Mouse (Mus musculus): Measurements from ENCODE around the gene Gm20458. TPM values are rescaled to one million over a fixed set of nuclear protein-coding genes. Genes with fewer than 3 reads are reported as not detected.

Gene Gm20458
- polyA plus RNA-seq, 1 experiment = 2.4 TPM

DNA sequence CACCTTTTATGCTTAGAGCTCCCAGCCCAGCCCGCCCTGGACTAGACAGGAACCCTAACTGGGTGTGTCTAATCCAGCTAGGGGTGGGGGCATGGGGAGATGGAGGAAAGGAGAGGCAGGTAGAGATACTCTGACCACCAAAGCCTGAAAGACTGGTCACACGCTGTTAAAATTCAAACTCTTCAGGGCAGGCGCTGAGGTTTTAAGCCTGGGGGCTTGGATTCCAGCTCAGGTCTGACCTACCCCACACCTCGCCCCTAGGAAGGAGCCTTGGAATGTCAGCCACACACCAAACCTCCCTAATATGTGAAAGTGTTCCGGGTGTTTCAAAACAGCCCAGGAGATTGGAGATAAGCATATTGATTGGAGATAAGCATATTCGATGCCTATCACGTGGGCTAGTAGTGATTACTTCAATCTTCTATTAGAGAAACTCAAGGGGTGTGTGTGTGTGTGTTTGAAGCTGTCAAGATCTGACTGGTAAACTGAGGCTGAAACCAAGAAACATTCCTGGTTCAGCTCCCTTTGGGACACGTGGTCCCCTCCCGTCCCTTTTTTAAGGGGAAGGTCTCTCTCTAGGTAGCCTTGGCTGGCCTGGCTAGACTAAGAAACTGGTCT is 27.4 kb upstream of the Gm20458 start:
- Histone ChIP-seq H3K4me1 (peaks cover 16% of the 10 kb centered on the region), H3K9me3 (no peaks in the 10 kb centered on the region), H3K27me3 (replicated peaks) (peaks cover 90% of the 10 kb centered on the region), H3K36me3 (replicated peaks; ENCODE audit: low read length) (no peaks in the 10 kb centered on the region), H3K4me3 (replicated peaks) (no peak overlapping the region)
- TF ChIP-seq GATA1 (IDR thresholded peaks at IDR 0.05; ENCODE audit: borderline replicate concordance, low read length) (no peak), FLI1 (IDR thresholded peaks at IDR 0.05; ENCODE audit: low read length) (no peak)

DNA sequence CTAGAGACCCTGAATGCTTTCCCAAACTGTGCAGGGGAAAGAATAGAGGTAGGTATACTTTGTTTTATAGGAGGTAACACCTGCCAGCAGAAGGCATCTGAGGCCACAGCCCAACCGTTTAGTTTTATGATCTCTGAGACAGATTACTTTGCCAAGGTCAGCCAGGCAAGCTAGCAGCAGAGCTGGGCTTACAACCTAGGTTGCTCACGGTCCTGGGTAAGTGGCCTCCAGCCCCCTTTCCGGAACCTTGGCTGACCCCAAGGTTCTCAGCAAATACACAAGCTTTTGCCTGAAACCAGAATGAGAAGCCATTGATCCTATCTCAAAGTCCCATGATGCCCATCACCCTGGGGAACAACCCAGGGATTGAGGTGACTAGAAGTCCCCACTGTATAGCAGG is 26.1 kb upstream of the Gm20458 start:
- Histone ChIP-seq H3K4me1 (peaks cover 16% of the 10 kb centered on the region), H3K9me3 (no peaks in the 10 kb centered on the region), H3K4me3 (replicated peaks) (no peak overlapping the region), H3K27me3 (replicated peaks) (peaks cover 89% of the 10 kb centered on the region), H3K36me3 (replicated peaks; ENCODE audit: low read length) (no peaks in the 10 kb centered on the region)
- no peak for TF ChIP-seq FLI1 (IDR thresholded peaks at IDR 0.05; ENCODE audit: low read length)
- no peak for TF ChIP-seq GATA1 (IDR thresholded peaks at IDR 0.05; ENCODE audit: borderline replicate concordance, low read length)

DNA sequence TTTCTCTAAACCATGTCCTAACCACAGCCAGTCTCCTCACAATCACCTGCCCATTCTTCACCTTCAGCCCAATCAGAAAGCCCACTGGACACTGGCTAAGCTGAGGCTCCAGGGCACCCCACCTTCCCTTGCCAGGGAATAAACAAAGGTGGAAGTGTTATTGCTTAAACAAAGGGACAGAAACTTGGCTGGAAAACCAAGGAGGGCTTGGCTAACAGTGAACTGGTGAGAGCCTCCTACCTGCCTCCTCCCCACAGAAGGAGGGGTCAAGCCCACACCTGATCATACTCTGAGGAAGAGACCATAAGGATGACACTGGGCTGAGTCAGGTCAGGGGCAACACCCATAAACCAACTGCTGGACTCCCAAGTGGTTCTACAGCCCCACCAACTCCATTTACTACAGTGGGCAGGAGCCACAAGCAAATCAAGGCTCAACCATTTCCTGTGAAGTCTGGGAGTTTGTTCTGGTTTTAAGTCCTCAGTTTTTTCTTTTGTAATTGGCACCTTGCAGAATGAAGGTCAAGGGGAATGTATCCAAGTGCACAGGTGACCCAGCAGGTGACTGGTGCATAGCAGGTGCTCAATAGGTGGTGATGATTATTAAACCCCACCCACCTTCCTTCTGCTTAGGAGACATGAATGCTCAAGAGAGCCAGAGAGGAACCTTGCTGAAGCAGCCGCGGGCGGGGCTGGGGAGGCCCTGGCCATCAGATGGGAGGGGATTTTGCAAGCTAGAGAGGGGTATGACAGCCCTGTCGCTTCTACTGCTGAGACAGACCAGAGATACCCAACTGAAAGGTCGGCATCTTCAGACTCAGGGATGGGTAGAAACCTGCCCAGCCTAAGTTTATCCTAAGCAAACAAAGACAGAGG is 25.3 kb upstream of the Gm20458 start:
- Histone ChIP-seq H3K9me3 (no peaks in the 10 kb centered on the region), H3K4me1 (peaks cover 16% of the 10 kb centered on the region), H3K36me3 (replicated peaks; ENCODE audit: low read length) (no peaks in the 10 kb centered on the region), H3K4me3 (replicated peaks) (no peak overlapping the region), H3K27me3 (replicated peaks) (peaks cover 90% of the 10 kb centered on the region)
- TF ChIP-seq GATA1 (IDR thresholded peaks at IDR 0.05; ENCODE audit: borderline replicate concordance, low read length) = no peak

DNA sequence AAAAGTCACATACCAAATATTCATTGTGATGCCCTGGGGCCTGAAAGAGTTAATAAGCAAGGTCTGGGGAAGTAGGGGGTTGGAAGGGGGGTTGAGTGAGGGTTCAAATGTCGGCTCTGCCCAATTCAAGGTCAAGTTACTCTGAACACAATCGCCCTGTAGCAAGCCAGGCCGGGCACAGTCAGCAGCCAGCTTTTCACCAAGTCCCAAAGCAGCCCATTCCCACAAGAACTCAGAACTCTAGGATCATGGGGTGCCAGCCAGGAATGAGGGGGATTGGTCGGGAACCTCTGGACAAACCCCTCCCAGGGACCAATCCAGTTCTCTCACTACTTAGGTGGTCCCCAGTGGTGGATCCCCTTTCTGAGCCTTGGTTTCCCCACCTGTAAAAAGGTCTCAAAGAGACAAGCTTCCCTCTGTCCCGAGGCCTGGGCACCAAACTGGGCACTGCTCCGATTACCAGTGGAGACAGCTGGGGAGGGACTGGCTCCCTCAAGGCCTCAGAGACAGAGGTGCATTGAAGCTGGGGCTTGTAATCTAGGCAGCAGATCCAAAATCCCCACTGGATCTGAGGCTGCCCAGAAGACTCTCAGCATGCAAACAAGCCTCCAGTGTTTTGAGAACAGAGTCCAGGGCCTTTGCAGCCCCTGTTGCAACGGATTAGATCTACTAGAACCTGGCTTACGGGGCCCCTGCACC is 24.4 kb upstream of the Gm20458 start:
- H3K27me3 ChIP-seq (replicated peaks) = peaks cover 92% of the 10 kb centered on the region
- TF ChIP-seq FLI1 (IDR thresholded peaks at IDR 0.05; ENCODE audit: low read length) (no peak), GATA1 (IDR thresholded peaks at IDR 0.05; ENCODE audit: borderline replicate concordance, low read length) (no peak)
- H3K4me1 ChIP-seq = peaks cover 19% of the 10 kb centered on the region
- H3K4me3 ChIP-seq (replicated peaks) = no peak overlapping the region
- no peaks in the 10 kb centered on the region for H3K36me3 ChIP-seq (replicated peaks; ENCODE audit: low read length)
- no peaks in the 10 kb centered on the region for H3K9me3 ChIP-seq

DNA sequence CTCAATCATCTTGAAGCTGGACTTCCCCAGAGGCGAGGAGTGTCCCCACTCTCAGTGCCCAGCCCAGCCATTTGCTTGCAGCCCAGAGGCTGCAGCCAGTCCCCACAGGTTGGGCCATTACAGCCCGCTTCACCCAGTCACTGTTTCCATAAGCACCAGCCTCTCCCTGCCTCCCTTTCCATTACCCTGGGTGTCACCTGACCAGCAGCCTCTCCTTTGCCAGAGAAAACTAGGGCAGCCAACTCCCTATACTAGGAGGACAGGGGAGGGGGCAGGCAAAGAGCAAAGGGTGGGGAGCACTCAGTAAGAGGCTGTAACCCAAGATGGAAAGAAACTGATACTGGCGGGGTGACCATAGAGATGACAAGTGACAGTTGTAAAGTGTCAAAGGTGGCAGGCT is 23.8 kb upstream of the Gm20458 start:
- TF ChIP-seq FLI1 (IDR thresholded peaks at IDR 0.05; ENCODE audit: low read length) (no peak), GATA1 (IDR thresholded peaks at IDR 0.05; ENCODE audit: borderline replicate concordance, low read length) (no peak)
- Histone ChIP-seq H3K9me3 (no peaks in the 10 kb centered on the region), H3K27me3 (replicated peaks) (peaks cover 93% of the 10 kb centered on the region), H3K36me3 (replicated peaks; ENCODE audit: low read length) (no peaks in the 10 kb centered on the region), H3K4me1 (peaks cover 21% of the 10 kb centered on the region), H3K4me3 (replicated peaks) (no peak overlapping the region)

DNA sequence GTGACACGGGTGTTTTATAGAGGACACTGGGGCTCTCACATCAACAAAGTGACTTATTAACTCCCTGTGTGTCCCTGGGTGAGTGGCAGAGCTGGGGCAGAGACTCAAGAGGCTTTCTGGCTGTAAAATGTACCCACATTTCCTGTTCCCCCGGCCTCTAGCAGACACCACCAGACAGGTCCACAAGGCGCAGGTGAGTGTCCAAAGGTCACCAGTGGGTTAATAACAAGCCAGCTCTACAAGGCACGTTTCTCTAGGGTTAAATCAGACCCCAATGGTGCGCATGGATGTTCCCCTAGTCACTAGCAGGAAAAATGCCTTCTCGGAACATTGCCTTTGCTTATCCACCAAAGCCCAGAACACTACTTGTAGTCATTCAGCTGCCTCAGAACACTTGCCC is 23.1 kb upstream of the Gm20458 start:
- Histone ChIP-seq H3K27me3 (replicated peaks) (peaks cover 93% of the 10 kb centered on the region), H3K4me1 (peaks cover 18% of the 10 kb centered on the region), H3K9me3 (no peaks in the 10 kb centered on the region), H3K4me3 (replicated peaks) (no peak overlapping the region), H3K36me3 (replicated peaks; ENCODE audit: low read length) (no peaks in the 10 kb centered on the region)
- no peak for TF ChIP-seq GATA1 (IDR thresholded peaks at IDR 0.05; ENCODE audit: borderline replicate concordance, low read length)
- no peak for TF ChIP-seq FLI1 (IDR thresholded peaks at IDR 0.05; ENCODE audit: low read length)

DNA sequence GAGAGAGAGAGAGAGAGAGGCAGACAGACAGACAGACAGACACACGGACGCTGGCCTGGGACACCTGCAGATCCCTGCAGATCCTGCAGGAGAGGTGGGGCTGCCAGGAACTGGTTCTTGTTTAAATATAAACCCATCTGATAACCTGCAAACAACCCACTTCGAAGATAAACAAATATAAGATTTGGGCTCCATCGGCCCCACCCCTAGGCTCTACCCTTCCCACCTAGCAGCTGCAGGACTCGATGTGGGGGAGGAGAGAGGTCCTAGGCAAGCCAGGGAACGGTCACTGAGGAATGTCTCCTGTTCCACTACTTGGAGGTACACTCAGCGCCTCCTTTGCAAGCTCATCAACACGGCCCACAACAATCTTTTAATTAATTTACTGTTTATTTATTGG is 22.5 kb upstream of the Gm20458 start:
- no peak overlapping the region for H3K4me3 ChIP-seq (replicated peaks)
- H3K27me3 ChIP-seq (replicated peaks) = peaks cover 94% of the 10 kb centered on the region

DNA sequence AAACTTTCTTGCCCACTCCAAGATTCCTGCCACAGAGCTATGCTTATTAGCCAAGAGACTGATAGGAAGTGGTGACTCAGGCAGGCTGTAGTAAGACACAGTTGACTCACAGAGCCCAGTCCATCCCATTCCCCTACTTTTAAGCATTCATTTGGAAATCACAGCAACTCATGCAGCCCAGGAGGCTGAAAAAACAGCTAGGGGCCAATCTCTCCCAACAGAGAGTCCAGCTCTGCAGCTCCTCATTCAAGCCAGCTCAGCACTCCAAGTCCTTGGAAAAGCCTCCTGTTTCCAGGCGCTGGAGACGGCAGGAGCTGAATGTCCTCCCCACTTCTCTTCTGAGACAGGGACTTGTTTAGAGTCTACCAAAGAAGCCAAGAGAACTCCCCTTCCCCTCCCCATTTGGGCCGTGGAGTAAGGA is 21.8 kb upstream of the Gm20458 start:
- no peaks in the 10 kb centered on the region for H3K36me3 ChIP-seq (replicated peaks; ENCODE audit: low read length)
- peaks cover 94% of the 10 kb centered on the region for H3K27me3 ChIP-seq (replicated peaks)
- no peak for TF ChIP-seq GATA1 (IDR thresholded peaks at IDR 0.05; ENCODE audit: borderline replicate concordance, low read length)
- no peak for TF ChIP-seq FLI1 (IDR thresholded peaks at IDR 0.05; ENCODE audit: low read length)
- peaks cover 23% of the 10 kb centered on the region for H3K4me1 ChIP-seq
- H3K9me3 ChIP-seq = no peaks in the 10 kb centered on the region
- H3K4me3 ChIP-seq (replicated peaks) = no peak overlapping the region

More for the DNA sequence above, 22.5 kb upstream of the Gm20458 start:
- Histone ChIP-seq H3K36me3 (replicated peaks; ENCODE audit: low read length) (no peaks in the 10 kb centered on the region), H3K4me1 (peaks cover 20% of the 10 kb centered on the region), H3K9me3 (no peaks in the 10 kb centered on the region)
- no peak for TF ChIP-seq FLI1 (IDR thresholded peaks at IDR 0.05; ENCODE audit: low read length)
- no peak for TF ChIP-seq GATA1 (IDR thresholded peaks at IDR 0.05; ENCODE audit: borderline replicate concordance, low read length)

DNA sequence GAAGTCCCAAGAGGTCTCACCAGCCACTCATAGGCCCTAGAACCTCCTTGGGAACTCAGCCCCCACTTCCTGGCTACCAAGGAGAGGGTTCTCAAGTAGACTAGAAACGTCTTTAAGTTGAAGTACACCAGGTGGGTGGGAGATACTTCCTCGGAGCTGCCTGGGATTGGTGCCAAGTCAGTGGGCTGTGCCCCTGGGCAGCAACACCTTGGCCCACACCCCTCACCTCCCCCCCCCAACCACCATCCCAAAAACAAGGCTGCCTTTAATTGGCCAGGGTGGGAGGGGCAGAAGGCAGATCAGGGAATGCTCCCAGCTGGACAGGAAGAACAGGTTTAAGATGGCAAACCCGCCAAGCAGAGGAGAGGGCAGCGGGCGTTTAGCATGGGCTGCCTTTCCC is 20.5 kb upstream of the Gm20458 start:
- TF ChIP-seq FLI1 (IDR thresholded peaks at IDR 0.05; ENCODE audit: low read length) (no peak), GATA1 (IDR thresholded peaks at IDR 0.05; ENCODE audit: borderline replicate concordance, low read length) (no peak)
- Histone ChIP-seq H3K27me3 (replicated peaks) (peaks cover 92% of the 10 kb centered on the region), H3K4me1 (peaks cover 23% of the 10 kb centered on the region), H3K36me3 (replicated peaks; ENCODE audit: low read length) (no peaks in the 10 kb centered on the region), H3K9me3 (no peaks in the 10 kb centered on the region), H3K4me3 (replicated peaks) (no peak overlapping the region)

DNA sequence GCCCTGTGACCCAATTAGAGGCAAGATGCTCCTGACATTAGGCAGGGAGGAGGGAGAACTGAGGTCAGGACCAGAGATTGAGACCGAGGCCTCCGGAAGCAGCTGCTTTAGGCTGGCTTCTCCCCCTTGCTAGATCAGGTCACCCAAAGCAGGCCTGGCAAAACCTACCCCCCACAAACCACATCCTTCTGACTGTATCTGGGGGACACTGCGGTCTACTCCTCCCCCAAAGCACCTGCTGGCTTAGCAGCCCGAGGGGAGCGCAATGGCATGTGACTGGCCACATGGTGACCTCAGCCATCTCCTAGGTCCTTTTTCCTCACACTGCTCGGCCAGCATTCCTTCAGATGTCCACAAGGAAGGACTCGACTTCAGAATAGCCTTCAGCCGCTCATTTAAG is 19.6 kb upstream of the Gm20458 start:
- Histone ChIP-seq H3K9me3 (no peaks in the 10 kb centered on the region), H3K4me1 (peaks cover 23% of the 10 kb centered on the region), H3K4me3 (replicated peaks) (peak overlapping the region; percentile 55), H3K27me3 (replicated peaks) (peaks cover 91% of the 10 kb centered on the region), H3K36me3 (replicated peaks; ENCODE audit: low read length) (no peaks in the 10 kb centered on the region)
- no peak for TF ChIP-seq FLI1 (IDR thresholded peaks at IDR 0.05; ENCODE audit: low read length)
- TF ChIP-seq GATA1 (IDR thresholded peaks at IDR 0.05; ENCODE audit: borderline replicate concordance, low read length) = no peak

Measured in megakaryocyte, embryonic 14.5 days (primary cell).